Mouse (Mus musculus): ENCODE results near the gene Drd5. TPM values are rescaled to one million over a fixed set of nuclear protein-coding genes. Genes with fewer than 3 reads are reported as not detected.

Drd5 gene
- polyA plus RNA-seq, 1 experiment from 2014 or later: not detected

DNA sequence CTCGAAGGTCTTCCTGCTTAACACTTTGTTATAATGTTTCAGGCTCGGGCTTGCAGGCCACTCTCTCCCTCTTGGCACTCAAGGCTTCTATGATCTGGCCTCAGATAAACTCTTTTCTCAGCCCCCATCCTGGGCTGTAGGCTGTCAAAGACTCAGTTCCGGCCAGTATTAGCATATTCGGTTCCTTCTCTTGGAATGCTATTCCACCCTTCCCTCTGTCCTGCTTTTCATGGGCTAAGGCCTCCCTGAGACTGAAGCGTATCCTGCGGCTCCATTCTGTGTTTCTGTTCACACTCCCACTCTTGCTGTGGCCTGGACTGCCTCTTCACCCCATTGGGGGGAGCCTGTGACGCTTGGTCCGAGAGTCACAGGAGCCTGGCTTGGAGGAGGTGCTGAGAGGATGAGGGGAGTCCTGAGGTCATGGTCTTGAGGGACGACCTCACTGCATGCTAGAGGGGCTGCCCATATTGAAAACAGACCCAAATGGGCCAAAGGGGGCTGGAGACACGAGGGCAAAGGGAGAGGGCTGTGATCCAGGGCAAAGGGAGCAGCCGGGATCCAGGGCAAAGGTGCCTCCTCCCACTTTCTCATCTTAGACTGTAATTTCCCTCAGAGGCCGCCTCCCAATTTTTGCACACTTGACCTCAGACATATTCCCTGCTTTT lies 41.1 kb upstream of the Drd5 start:
- no peak for TF ChIP-seq CTCF (IDR thresholded peaks at IDR 0.05; ENCODE audit: low read depth)
- 13% methylated on average over 12 of the region's 12 CpGs for WGBS
- no peak overlapping the region for H3K9ac ChIP-seq (ENCODE audit: low read depth, low read length)
- H3K4me1 ChIP-seq (replicated peaks; ENCODE audit: control insufficient read depth, insufficient read depth, low read length): no peaks in the 10 kb centered on the region
- no peak overlapping the region for H3K27ac ChIP-seq (ENCODE audit: low read depth, low read length)
- no peak for ATAC-seq
- no peak overlapping the region for H3K4me3 ChIP-seq (ENCODE audit: low read depth, low read length)
- H3K9me3 ChIP-seq (ENCODE audit: control insufficient read depth): no peaks in the 10 kb centered on the region
- H3K27me3 ChIP-seq (replicated peaks; ENCODE audit: control insufficient read depth, insufficient read depth, low read length): peaks cover 41% of the 10 kb centered on the region
- no peaks in the 10 kb centered on the region for H3K36me3 ChIP-seq (ENCODE audit: control insufficient read depth, insufficient read depth)
- H3K4me2 ChIP-seq (replicated peaks; ENCODE audit: low read depth): no peak overlapping the region

DNA sequence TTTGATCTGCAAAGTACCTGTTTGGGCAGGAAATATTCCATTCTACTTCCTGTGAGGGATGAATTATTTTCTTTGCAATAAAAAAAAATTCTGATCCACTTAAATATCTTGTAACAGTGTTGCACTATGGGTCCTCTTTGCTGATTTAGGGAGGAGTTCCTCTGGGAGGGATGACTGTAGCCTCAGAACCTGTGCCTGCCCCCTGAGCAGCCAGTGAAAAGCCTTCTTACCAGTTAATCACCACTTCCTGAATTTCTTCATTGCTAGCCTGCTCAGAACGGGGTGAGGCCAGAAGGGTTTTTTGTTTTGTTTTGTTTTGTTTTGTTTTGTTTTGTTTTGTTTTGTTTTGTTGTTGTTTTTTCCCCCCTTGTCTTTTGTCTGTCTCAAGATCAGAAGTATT lies 39.1 kb upstream of the Drd5 start:
- H3K4me2 ChIP-seq (replicated peaks; ENCODE audit: low read depth): no peak overlapping the region
- H3K4me3 ChIP-seq (ENCODE audit: low read depth, low read length): no peak overlapping the region
- H3K4me1 ChIP-seq (replicated peaks; ENCODE audit: control insufficient read depth, insufficient read depth, low read length): no peaks in the 10 kb centered on the region
- H3K36me3 ChIP-seq (ENCODE audit: control insufficient read depth, insufficient read depth): no peaks in the 10 kb centered on the region
- no peak for ATAC-seq
- TF ChIP-seq CTCF (IDR thresholded peaks at IDR 0.05; ENCODE audit: low read depth): no peak
- H3K27ac ChIP-seq (ENCODE audit: low read depth, low read length): no peak overlapping the region
- WGBS: 32% methylated on average over 1 of the region's 1 CpGs
- no peak overlapping the region for H3K9ac ChIP-seq (ENCODE audit: low read depth, low read length)
- H3K27me3 ChIP-seq (replicated peaks; ENCODE audit: control insufficient read depth, insufficient read depth, low read length): peaks cover 41% of the 10 kb centered on the region
- no peaks in the 10 kb centered on the region for H3K9me3 ChIP-seq (ENCODE audit: control insufficient read depth)

DNA sequence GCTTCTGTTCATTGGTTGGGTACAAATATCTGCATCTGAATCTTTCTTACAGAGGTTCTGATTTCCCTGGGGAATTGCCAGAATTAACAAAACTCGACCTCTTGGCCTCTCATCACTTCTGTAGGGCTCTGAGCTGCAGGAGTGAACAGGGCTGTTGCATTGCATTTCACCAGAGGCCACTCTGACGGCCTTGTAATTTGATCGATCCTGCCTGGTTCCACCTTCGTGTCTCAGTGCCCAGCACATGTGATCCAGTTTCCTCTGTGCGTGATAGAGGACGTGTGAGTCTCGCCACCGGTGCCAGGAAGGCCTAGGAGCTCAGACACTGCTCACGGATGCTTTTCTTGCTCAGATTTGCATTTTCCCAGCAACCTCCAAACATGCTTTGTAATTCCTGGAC lies 33.4 kb upstream of the Drd5 start:
- no peak for TF ChIP-seq CTCF (IDR thresholded peaks at IDR 0.05; ENCODE audit: low read depth)
- no peak for ATAC-seq

DNA sequence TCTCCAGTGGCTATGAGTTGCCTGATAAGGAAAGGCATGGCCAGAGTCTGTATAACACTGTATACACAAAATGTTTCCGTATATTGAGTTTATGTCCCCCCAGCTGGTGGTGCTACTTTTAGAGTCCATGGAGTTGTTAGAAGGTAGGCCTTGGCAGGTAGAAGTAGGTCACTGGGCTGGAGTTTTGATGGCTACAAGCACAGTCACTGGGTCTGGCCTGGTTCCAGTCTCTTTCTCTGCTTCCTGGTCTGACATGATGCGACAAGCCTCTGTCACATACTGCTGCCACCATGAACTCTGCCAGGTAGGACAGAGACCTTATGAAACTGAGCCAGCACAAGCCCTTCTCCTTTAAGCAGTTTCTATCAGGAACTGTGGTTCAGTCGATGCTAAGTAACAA lies 30.7 kb upstream of the Drd5 start:
- no peak for TF ChIP-seq CTCF (IDR thresholded peaks at IDR 0.05; ENCODE audit: low read depth)
- no peaks in the 10 kb centered on the region for H3K27me3 ChIP-seq (replicated peaks; ENCODE audit: control insufficient read depth, insufficient read depth, low read length)
- H3K27ac ChIP-seq (ENCODE audit: low read depth, low read length): no peak overlapping the region
- WGBS: 81% methylated on average over 3 of the region's 3 CpGs
- no peak overlapping the region for H3K9ac ChIP-seq (ENCODE audit: low read depth, low read length)
- no peaks in the 10 kb centered on the region for H3K36me3 ChIP-seq (ENCODE audit: control insufficient read depth, insufficient read depth)
- H3K9me3 ChIP-seq (ENCODE audit: control insufficient read depth): no peaks in the 10 kb centered on the region
- no peak overlapping the region for H3K4me3 ChIP-seq (ENCODE audit: low read depth, low read length)
- no peak overlapping the region for H3K4me2 ChIP-seq (replicated peaks; ENCODE audit: low read depth)
- no peaks in the 10 kb centered on the region for H3K4me1 ChIP-seq (replicated peaks; ENCODE audit: control insufficient read depth, insufficient read depth, low read length)
- no peak for ATAC-seq

More for the DNA sequence above, 33.4 kb upstream of the Drd5 start:
- no peak overlapping the region for H3K9ac ChIP-seq (ENCODE audit: low read depth, low read length)
- H3K4me1 ChIP-seq (replicated peaks; ENCODE audit: control insufficient read depth, insufficient read depth, low read length): no peaks in the 10 kb centered on the region
- no peaks in the 10 kb centered on the region for H3K36me3 ChIP-seq (ENCODE audit: control insufficient read depth, insufficient read depth)
- no peaks in the 10 kb centered on the region for H3K27me3 ChIP-seq (replicated peaks; ENCODE audit: control insufficient read depth, insufficient read depth, low read length)
- H3K4me3 ChIP-seq (ENCODE audit: low read depth, low read length): no peak overlapping the region
- no peak overlapping the region for H3K4me2 ChIP-seq (replicated peaks; ENCODE audit: low read depth)
- WGBS: 64% methylated on average over 9 of the region's 9 CpGs
- no peak overlapping the region for H3K27ac ChIP-seq (ENCODE audit: low read depth, low read length)
- no peaks in the 10 kb centered on the region for H3K9me3 ChIP-seq (ENCODE audit: control insufficient read depth)

DNA sequence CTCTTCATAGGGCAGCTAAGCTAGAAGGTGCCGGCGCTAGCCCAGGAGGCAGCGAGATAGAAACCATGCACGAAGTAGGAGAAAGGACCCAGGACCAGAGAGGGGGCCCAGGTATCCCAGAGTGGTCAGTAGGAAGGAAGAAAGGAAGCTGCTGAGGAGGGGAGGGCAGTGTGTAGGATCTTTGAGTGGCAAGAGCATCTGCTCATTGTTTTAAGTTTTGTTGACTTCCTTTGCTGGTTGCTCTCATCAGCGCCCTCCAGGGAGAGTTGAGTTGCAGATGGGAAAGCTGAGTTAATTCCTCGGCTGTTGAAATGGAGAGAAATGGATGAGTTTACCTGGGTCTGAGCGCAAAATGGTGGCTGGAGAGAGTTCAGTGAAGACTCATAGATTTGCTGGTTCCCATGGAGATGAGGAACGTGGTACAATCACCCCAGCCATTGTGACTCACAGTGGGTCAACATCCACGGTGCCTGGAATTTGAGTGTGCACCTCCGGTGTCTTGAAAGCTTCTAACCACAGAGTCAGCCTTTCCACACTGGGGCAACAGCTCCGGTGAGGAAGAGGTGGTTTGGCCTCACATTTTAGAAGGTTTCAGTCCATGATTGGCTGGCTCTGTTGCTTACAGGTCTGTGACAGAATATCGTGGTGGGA lies 17.3 kb upstream of the Drd5 start:
- TF ChIP-seq CTCF (IDR thresholded peaks at IDR 0.05; ENCODE audit: low read depth): no peak
- Histone ChIP-seq H3K9ac (ENCODE audit: low read depth, low read length) (no peak overlapping the region), H3K36me3 (ENCODE audit: control insufficient read depth, insufficient read depth) (no peaks in the 10 kb centered on the region), H3K9me3 (ENCODE audit: control insufficient read depth) (no peaks in the 10 kb centered on the region), H3K27ac (ENCODE audit: low read depth, low read length) (no peak overlapping the region), H3K4me1 (replicated peaks; ENCODE audit: control insufficient read depth, insufficient read depth, low read length) (no peaks in the 10 kb centered on the region), H3K4me3 (ENCODE audit: low read depth, low read length) (no peak overlapping the region), H3K27me3 (replicated peaks; ENCODE audit: control insufficient read depth, insufficient read depth, low read length) (no peaks in the 10 kb centered on the region), H3K4me2 (replicated peaks; ENCODE audit: low read depth) (no peak overlapping the region)
- no peak for ATAC-seq
- 86% methylated on average over 12 of the region's 12 CpGs for WGBS

DNA sequence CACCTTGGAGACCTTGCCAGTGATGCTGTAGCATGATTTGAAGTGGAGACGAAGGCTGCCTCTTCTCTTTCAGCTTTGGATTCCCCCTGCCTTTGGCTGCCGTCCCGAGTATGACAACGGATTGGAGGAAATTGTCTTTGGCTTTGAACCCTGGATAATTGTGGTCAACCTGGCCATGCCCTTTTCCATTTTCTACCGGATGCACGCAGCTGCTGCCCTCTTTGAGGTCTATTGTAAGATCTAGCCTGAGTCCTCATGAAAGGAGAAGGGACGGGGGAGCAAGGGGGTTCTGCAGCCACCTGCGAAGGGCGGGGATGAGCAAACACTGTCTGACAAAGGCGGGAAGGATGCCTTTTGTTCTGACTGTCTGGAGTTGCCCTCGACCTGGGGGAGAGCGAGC lies 16.5 kb upstream of the Drd5 start:
- H3K9me3 ChIP-seq (ENCODE audit: control insufficient read depth): no peaks in the 10 kb centered on the region
- no peak overlapping the region for H3K9ac ChIP-seq (ENCODE audit: low read depth, low read length)
- no peak overlapping the region for H3K4me2 ChIP-seq (replicated peaks; ENCODE audit: low read depth)
- no peaks in the 10 kb centered on the region for H3K36me3 ChIP-seq (ENCODE audit: control insufficient read depth, insufficient read depth)
- no peak for ATAC-seq
- H3K4me3 ChIP-seq (ENCODE audit: low read depth, low read length): no peak overlapping the region
- TF ChIP-seq CTCF (IDR thresholded peaks at IDR 0.05; ENCODE audit: low read depth): no peak
- H3K27me3 ChIP-seq (replicated peaks; ENCODE audit: control insufficient read depth, insufficient read depth, low read length): no peaks in the 10 kb centered on the region
- H3K27ac ChIP-seq (ENCODE audit: low read depth, low read length): no peak overlapping the region
- H3K4me1 ChIP-seq (replicated peaks; ENCODE audit: control insufficient read depth, insufficient read depth, low read length): no peaks in the 10 kb centered on the region
- WGBS: 35% methylated on average over 12 of the region's 12 CpGs

All from intestine, postnatal 0 days (tissue).